Mouse (Mus musculus) ES-E14 (cell line): ENCODE measurements around the gene Ptprt.

Experiments
- CHD2 ChIP-seq: IDR thresholded peaks from 2 replicates; pipeline ENCODE4 v1.6.1; 2014; ENCODE audit warnings: mild to moderate bottlenecking, low read depth, low read length, inconsistent platforms
- HCFC1 ChIP-seq: IDR thresholded peaks from 2 replicates; pipeline ENCODE4 v1.6.1; 2012; ENCODE audit warnings: low read length, inconsistent platforms, borderline replicate concordance; ENCODE audit not compliant: insufficient read depth
- MAFK ChIP-seq: IDR thresholded peaks from 2 replicates; pipeline ENCODE4 v1.6.1; 2014; ENCODE audit warnings: mild to moderate bottlenecking, low read depth, low read length, inconsistent platforms; ENCODE audit not compliant: insufficient read depth

DNA sequence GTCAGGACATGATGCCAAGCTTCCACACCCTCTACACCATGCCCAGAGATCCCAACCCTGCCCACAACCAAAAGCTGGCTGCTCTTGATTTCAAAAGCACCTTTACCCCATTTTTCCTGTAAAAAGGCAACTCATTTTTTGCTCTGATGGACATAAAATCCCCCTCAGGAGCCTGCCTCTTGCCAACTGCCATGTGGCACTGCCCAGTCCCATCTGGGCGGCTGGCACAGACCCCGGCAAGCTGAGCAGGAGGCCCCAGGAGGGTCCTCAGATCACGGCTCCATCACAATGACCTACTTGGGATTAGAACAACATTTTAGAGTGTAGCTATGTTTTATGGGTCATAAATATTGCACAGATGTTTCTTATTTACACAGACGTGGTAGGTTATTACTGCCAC is 22.3 kb downstream of the Ptprt start:
- no peak for TF ChIP-seq MAFK
- TF ChIP-seq HCFC1, result no peak
- TF ChIP-seq CHD2, result no peak
